Mouse (Mus musculus) liver, adult 2 months (tissue): ENCODE data around the gene Ppp1r36. TPM values are rescaled to one million over a fixed set of nuclear protein-coding genes. Genes with fewer than 3 reads are reported as not detected.

Source experiments
- DNase-seq: peaks from one replicate; pipeline ENCODE4 v3.0.0-alpha.2; 2011; ENCODE audit warnings: low read depth, low spot score; ENCODE audit errors: extremely low read depth
- H3K27ac ChIP-seq: fragments of 200-500 bp; replicated peaks from 2 replicates; pipeline ENCODE4 v1.5.1; 2012; ENCODE audit warnings: low read depth, mild to moderate bottlenecking, control low read depth, inconsistent platforms, low read length; ENCODE audit not compliant: insufficient read depth
- H3K27me3 ChIP-seq: fragments of 200-500 bp; 2 replicates; pipeline ENCODE4 v1.6.1; 2012; ENCODE audit warnings: mild to moderate bottlenecking, moderate library complexity, low read length, inconsistent platforms; ENCODE audit not compliant: control insufficient read depth, insufficient read depth
- H3K36me3 ChIP-seq: fragments of 200-500 bp; 2 replicates; pipeline ENCODE4 v1.6.1; 2012; ENCODE audit warnings: low read length, inconsistent platforms; ENCODE audit not compliant: control insufficient read depth, insufficient read depth
- H3K4me1 ChIP-seq: fragments of 200-500 bp; 2 replicates; pipeline ENCODE4 v1.6.1; 2011; ENCODE audit warnings: low read length; ENCODE audit not compliant: control insufficient read depth, insufficient read depth
- H3K4me3 ChIP-seq: fragments of 200-500 bp; 2 replicates; pipeline ENCODE4 v1.5.1; 2011; ENCODE audit warnings: low read depth, mild to moderate bottlenecking, control low read depth, low read length, moderate library complexity; ENCODE audit not compliant: insufficient read depth
- H3K79me2 ChIP-seq: fragments of 200-500 bp; 2 replicates; pipeline ENCODE4 v1.6.1; 2012; ENCODE audit warnings: inconsistent platforms, mild to moderate bottlenecking, low read length, moderate library complexity; ENCODE audit not compliant: control insufficient read depth, insufficient read depth
- H3K9ac ChIP-seq: fragments of 200-500 bp; 2 replicates; pipeline ENCODE4 v1.6.1; 2012; ENCODE audit warnings: low read depth, mild to moderate bottlenecking, control low read depth, inconsistent platforms, low read length
- CTCF ChIP-seq: fragments of 200-500 bp; IDR thresholded peaks from 2 replicates; pipeline ENCODE4 v1.5.1; 2011; ENCODE audit warnings: low read depth, low read length, control low read depth
- POLR2A ChIP-seq: fragments of 200-500 bp; IDR thresholded peaks from 2 replicates; pipeline ENCODE4 v1.6.1; 2011; ENCODE audit warnings: low read length, control low read depth; ENCODE audit not compliant: insufficient read depth; ENCODE audit errors: extremely low read depth
- WGBS: fragments of 180-500 bp; shearing (Covaris S2); methylation state at CpG from one replicate; pipeline ENCODE4 v1.1.7; 2018; 5-methylcytosine and 5-hydroxymethylcytosine counted together
- polyA plus RNA-seq: library from polyadenylated mRNA; depleted of rRNA; stranded (reverse); fragments of >200 nt; gene quantifications from 2 replicates; pipeline ENCODE4 v1.2.3, GENCODE M21; 2012
- total RNA-seq: library from RNA; depleted of rRNA; stranded (reverse); fragments of >200 nt; gene quantifications from 2 replicates; pipeline ENCODE4 v1.2.3, GENCODE M21; 2014

Gene Ppp1r36
- total and polyA plus RNA-seq, 2 experiments, result under 0.01 TPM; not detected in 1

- Histone ChIP-seq H3K27ac (peak overlapping the region; percentile 98), H3K9ac (peak overlapping the region; percentile 92), H3K79me2 (no peaks in the 10 kb centered on the region), H3K4me3 (peak overlapping the region; percentile 96), H3K36me3 (no peaks in the 10 kb centered on the region), H3K27me3 (no peaks in the 10 kb centered on the region), H3K4me1 (peaks cover 16% of the 10 kb centered on the region; the same call in 1 of the 2 replicates)
- 7% methylated on average over 54 of the region's 54 CpGs for WGBS
- TF ChIP-seq CTCF (no peak), POLR2A (no peak)
- DNase-seq, result peak; percentile 21
Observed at GRCm38 (mm10) chr12:76402991-76403885, 14.1 kb upstream of the Ppp1r36 start.

GRCm38 (mm10) chr12:76403886-76404537 lies 13.3 kb upstream of the Ppp1r36 start, which contains the start of gene Hspa2:
Gene Hspa2, plus strand, starts transcription at chr12:76404176.
- WGBS, result under 1% methylated on average over 53 of the region's 54 CpGs
- Histone ChIP-seq H3K4me1 (peaks cover 16% of the 10 kb centered on the region; the same call in 1 of the 2 replicates), H3K9ac (peak within 1 kb of the TSS; percentile 92), H3K27ac (peak within 1 kb of the TSS; percentile 98), H3K27me3 (no peaks in the 10 kb centered on the region), H3K36me3 (no peaks in the 10 kb centered on the region), H3K4me3 (peak within 1 kb of the TSS; percentile 96), H3K79me2 (no peaks in the 10 kb centered on the region)
- no peak for TF ChIP-seq CTCF
- peak; percentile 97 for TF ChIP-seq POLR2A
- peak; percentile 94 for DNase-seq

DNA sequence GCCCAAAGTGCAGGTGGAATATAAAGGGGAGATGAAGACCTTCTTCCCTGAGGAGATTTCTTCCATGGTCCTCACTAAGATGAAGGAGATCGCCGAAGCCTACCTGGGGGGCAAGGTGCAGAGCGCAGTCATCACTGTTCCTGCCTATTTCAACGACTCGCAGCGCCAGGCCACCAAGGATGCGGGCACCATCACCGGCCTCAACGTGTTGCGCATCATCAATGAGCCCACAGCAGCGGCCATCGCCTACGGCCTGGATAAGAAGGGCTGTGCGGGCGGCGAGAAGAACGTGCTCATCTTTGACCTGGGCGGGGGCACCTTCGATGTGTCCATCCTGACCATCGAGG lies 12.5 kb upstream of the Ppp1r36 start:
- no peaks in the 10 kb centered on the region for H3K79me2 ChIP-seq
- TF ChIP-seq CTCF (no peak), POLR2A (no peak)
- H3K4me1 ChIP-seq, result peaks cover 16% of the 10 kb centered on the region; the same call in 1 of the 2 replicates
- 12% methylated on average over 20 of the region's 20 CpGs for WGBS
- DNase-seq, result no peak
- no peaks in the 10 kb centered on the region for H3K36me3 ChIP-seq
- no peaks in the 10 kb centered on the region for H3K27me3 ChIP-seq
- H3K9ac ChIP-seq, result no peak overlapping the region
- H3K4me3 ChIP-seq, result peak overlapping the region; percentile 96
- H3K27ac ChIP-seq, result no peak overlapping the region

- TF ChIP-seq CTCF, result peak; percentile 18; the same call in 1 of the 2 replicates
- no peak for TF ChIP-seq POLR2A
- Histone ChIP-seq H3K36me3 (no peaks in the 10 kb centered on the region), H3K4me3 (peak overlapping the region; percentile 96; the same call in 1 of the 2 replicates), H3K79me2 (no peaks in the 10 kb centered on the region), H3K4me1 (peaks cover 16% of the 10 kb centered on the region; the same call in 1 of the 2 replicates), H3K27ac (no peak overlapping the region), H3K27me3 (no peaks in the 10 kb centered on the region), H3K9ac (no peak overlapping the region)
- DNase-seq, result no peak
- 5% methylated on average over 64 of the region's 64 CpGs for WGBS
Observed at GRCm38 (mm10) chr12:76405183-76405970, 12.0 kb upstream of the Ppp1r36 start.

- no peak overlapping the region for H3K9ac ChIP-seq
- WGBS, result 7% methylated on average over 23 of the region's 23 CpGs
- H3K27me3 ChIP-seq, result no peaks in the 10 kb centered on the region
- DNase-seq, result no peak
- no peak overlapping the region for H3K27ac ChIP-seq
- no peaks in the 10 kb centered on the region for H3K79me2 ChIP-seq
- TF ChIP-seq POLR2A (no peak), CTCF (no peak)
- no peaks in the 10 kb centered on the region for H3K36me3 ChIP-seq
- no peak overlapping the region for H3K4me3 ChIP-seq
- peaks cover 16% of the 10 kb centered on the region; the same call in 1 of the 2 replicates for H3K4me1 ChIP-seq
Observed at GRCm38 (mm10) chr12:76405971-76406370, 11.4 kb upstream of the Ppp1r36 start.
